Mouse (Mus musculus) mouse trophoblast stem cell (cell line): ENCODE measurements around the gene A930017K11Rik.

ENCODE experiments used
- in situ Hi-C, 2 experiments: fragments of 300-500 bp; cut with MseI, MboI; formaldehyde crosslinking; loops; 2 replicates in 1 of 2; 3 replicates in 1 of 2; pipeline ENCODE4 v1.15.1; 2025

A930017K11Rik gene

GRCm38 (mm10) chr17:25959630-25960467 lies 7.5 kb upstream of the A930017K11Rik start:
- in situ Hi-C loops: no loop called here

GRCm38 (mm10) chr17:25958771-25959494 lies 6.6 kb upstream of the A930017K11Rik start:
- in situ Hi-C loops: no loop called here

GRCm38 (mm10) chr17:25957586-25958051 lies 5.3 kb upstream of the A930017K11Rik start:
- in situ Hi-C loops: no loop called here

- in situ Hi-C loops: no loop called here
Observed at GRCm38 (mm10) chr17:25956631-25957030, 4.3 kb upstream of the A930017K11Rik start.

- in situ Hi-C loops: no loop called here
Observed at GRCm38 (mm10) chr17:25956201-25956600, 3.8 kb upstream of the A930017K11Rik start.

GRCm38 (mm10) chr17:25955736-25956135 lies 3.4 kb upstream of the A930017K11Rik start:
- in situ Hi-C loops: no loop called here

GRCm38 (mm10) chr17:25954671-25955070 lies 2.3 kb upstream of the A930017K11Rik start:
- in situ Hi-C loops: no loop called here

GRCm38 (mm10) chr17:25953161-25953560 lies 796 bp upstream of the A930017K11Rik start:
- in situ Hi-C loops: no loop called here

GRCm38 (mm10) chr17:25951225-25951802 lies 1.1 kb downstream of the A930017K11Rik start:
- in situ Hi-C loops: no loop called here

GRCm38 (mm10) chr17:25950706-25951105 lies 1.7 kb downstream of the A930017K11Rik start:
- in situ Hi-C loops: no loop called here

GRCm38 (mm10) chr17:25949981-25950380 lies 2.4 kb downstream of the A930017K11Rik start:
- in situ Hi-C loops: no loop called here

- in situ Hi-C loops: no loop called here
Observed at GRCm38 (mm10) chr17:25948051-25948450, 4.3 kb downstream of the A930017K11Rik start.

- in situ Hi-C loops: no loop called here
Observed at GRCm38 (mm10) chr17:25947576-25947975, 4.8 kb downstream of the A930017K11Rik start.

GRCm38 (mm10) chr17:25946891-25947290 lies 5.5 kb downstream of the A930017K11Rik start:
- in situ Hi-C loops: no loop called here

GRCm38 (mm10) chr17:25946349-25946748 lies 6.0 kb downstream of the A930017K11Rik start:
- in situ Hi-C loops: no loop called here

- in situ Hi-C loops: no loop called here
Observed at GRCm38 (mm10) chr17:25945517-25946155, 6.7 kb downstream of the A930017K11Rik start.

GRCm38 (mm10) chr17:25944366-25945163 lies 7.8 kb downstream of the A930017K11Rik start, which contains the start of the genes Pigq and Nhlrc4:
Gene Pigq (minus strand): TSS chr17:25944936.
Gene Nhlrc4 (minus strand): TSS chr17:25944961.
- in situ Hi-C loops: no loop called here

- in situ Hi-C loops: no loop called here
Observed at GRCm38 (mm10) chr17:25943769-25944168, 8.6 kb downstream of the A930017K11Rik start.

GRCm38 (mm10) chr17:25943221-25943620 lies 9.1 kb downstream of the A930017K11Rik start:
- in situ Hi-C loops: no loop called here

- in situ Hi-C loops: no loop called here
Observed at GRCm38 (mm10) chr17:25942597-25943151, 9.7 kb downstream of the A930017K11Rik start.
